Mouse (Mus musculus) erythroblast, embryonic 14.5 days (primary cell): ENCODE results near the gene 2300009A05Rik.

Experiments used
- GATA1 ChIP-seq: IDR thresholded peaks from 2 replicates; pipeline ENCODE4 v1.6.1; 2012; ENCODE audit warnings: low read length, inconsistent platforms, mixed read lengths
- TAL1 ChIP-seq: IDR thresholded peaks from 3 replicates; pipeline ENCODE4 v1.6.1; 2012; ENCODE audit warnings: low read length, inconsistent platforms, mixed read lengths

GRCm38 (mm10) chr9:63391307-63391706 is 7.7 kb downstream of the 2300009A05Rik start:
- TF ChIP-seq GATA1 (no peak), TAL1 (no peak)
